28 mouse cellular contexts compared by ENCODE assay signal in the genomic region with DNA sequence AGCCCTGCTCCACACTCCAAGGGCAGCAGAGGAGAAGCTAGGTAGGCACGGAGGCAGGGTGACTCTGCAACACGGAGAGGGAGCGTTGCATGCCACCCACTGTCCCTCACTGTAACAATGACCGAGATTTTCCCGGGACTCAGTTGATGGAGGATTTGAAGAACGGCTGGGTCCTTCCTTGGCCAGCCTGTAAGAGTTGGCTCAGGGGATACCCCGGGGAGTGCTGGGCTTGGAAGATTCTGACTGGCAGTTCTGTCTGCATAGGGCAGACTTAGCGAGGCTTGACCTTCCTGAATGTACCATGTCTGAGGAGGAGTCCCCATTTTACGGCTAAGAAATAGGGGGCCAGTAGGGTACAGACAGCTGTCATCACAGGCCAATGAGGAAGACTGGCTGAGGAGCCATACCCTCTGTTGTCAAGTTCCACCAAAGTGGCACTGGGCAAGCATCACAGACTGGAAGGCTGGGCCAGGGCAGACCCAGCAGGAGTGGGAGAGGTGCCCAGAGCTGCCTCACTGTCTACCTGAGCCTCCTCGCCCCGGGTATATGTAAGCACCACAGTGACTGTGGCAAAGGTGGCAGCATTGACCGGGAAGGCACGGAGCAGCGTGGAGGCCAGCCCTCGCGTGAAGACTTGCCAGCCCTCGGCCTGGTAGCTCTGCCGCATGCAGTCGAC. TPM values are rescaled to one million over a fixed set of nuclear protein-coding genes. Genes with fewer than 3 reads are reported as not detected.
DNase-seq lines count a peak whose midpoint lies in the region; ATAC-seq and TF ChIP-seq lines count a peak whose summit lies in the region.
"Had no signal": no experiment of that assay in that cellular context is flagged by ENCODE, and none has a peak within 500 bp of the region (broad histone marks: within the 10 kb centered on the region; RNA-seq: fewer than 3 reads in every experiment).

No protein-coding gene starts in this region.

- no peaks in the 10 kb centered on the region for H3K4me1 ChIP-seq in midbrain, embryonic 14.5 days (ENCODE audit: control insufficient read depth, insufficient read depth, low read length)
- H3K4me1 ChIP-seq: embryonic facial prominence, embryonic 10.5 days; heart, embryonic 13.5 days; hindbrain, embryonic 12.5 days; limb, embryonic 10.5 days; liver, embryonic 15.5 days; midbrain, embryonic 12.5 days had no signal

- no peaks in the 10 kb centered on the region for H3K9me3 ChIP-seq in midbrain, embryonic 14.5 days (ENCODE audit: control insufficient read depth, low read length)
- H3K9me3 ChIP-seq: embryonic facial prominence, embryonic 10.5 days; heart, embryonic 13.5 days; hindbrain, embryonic 12.5 days; kidney, embryonic 15.5 days; limb, embryonic 10.5 days; liver, embryonic 15.5 days; midbrain, embryonic 12.5 days had no signal

- DNase-seq in left cerebral cortex, postnatal 4 days: peak; percentile 49
- DNase-seq in left cerebral cortex, adult 8-10 months (ENCODE audit: low spot score in 2 of 2): no peak
- DNase-seq in brain, adult 2 months (ENCODE audit: low read depth, low spot score): peak; percentile 90
- DNase-seq in cerebellum, adult 9-10 months: peak; percentile 93
- no peak for DNase-seq in layer of hippocampus, adult 2 months (ENCODE audit: low spot score in 2 of 2)
- DNase-seq in midbrain, embryonic 14.5 days: no peak
- DNase-seq: adrenal gland, postnatal 25 days; forebrain, postnatal 0 days; gastrocnemius, postnatal 25 days; heart, adult 2 months; heart, postnatal 14 days; kidney, postnatal 36 days; liver; retina, postnatal 1 day; right cerebral cortex, postnatal 25 days; spleen, adult 18-20 months had no signal

- no peaks in the 10 kb centered on the region for H3K27me3 ChIP-seq in myocyte (ENCODE audit: control insufficient read depth, insufficient read depth, insufficient read length)
- H3K27me3 ChIP-seq in midbrain, embryonic 14.5 days (ENCODE audit: control insufficient read depth, insufficient read depth, low read length): no peaks in the 10 kb centered on the region
- H3K27me3 ChIP-seq: CH12.LX; heart, embryonic 13.5 days; hindbrain, embryonic 12.5 days; kidney, embryonic 15.5 days; liver, embryonic 15.5 days; midbrain, embryonic 12.5 days had no signal

- no peaks in the 10 kb centered on the region for H3K36me3 ChIP-seq in myocyte (ENCODE audit: control insufficient read depth, insufficient read depth)
- peaks cover 20% of the 10 kb centered on the region for H3K36me3 ChIP-seq in midbrain, embryonic 14.5 days (ENCODE audit: control insufficient read depth, insufficient read depth, low read length)

- H3ac ChIP-seq in myocyte (ENCODE audit: control insufficient read depth, insufficient read length): no peak overlapping the region

- no peak overlapping the region for H3K9ac ChIP-seq in midbrain, embryonic 14.5 days (replicated peaks; ENCODE audit: low read length)
- H3K9ac ChIP-seq: forebrain, postnatal 0 days; heart, embryonic 13.5 days; hindbrain, embryonic 12.5 days; kidney, embryonic 15.5 days; liver, embryonic 15.5 days; midbrain, embryonic 12.5 days had no signal

- TF ChIP-seq POLR2A in myocyte (IDR thresholded peaks at IDR 0.05; ENCODE audit: insufficient read length, low read depth): no peak

- no peak overlapping the region for H3K27ac ChIP-seq in layer of hippocampus, adult 2 months
- no peak overlapping the region for H3K27ac ChIP-seq in midbrain, embryonic 14.5 days (replicated peaks; ENCODE audit: low read depth, low read length)
- H3K27ac ChIP-seq: embryonic facial prominence, embryonic 10.5 days; heart, adult 2 months; heart, embryonic 13.5 days; hindbrain, embryonic 12.5 days; kidney, embryonic 15.5 days; left cerebral cortex, adult 2 months; limb, embryonic 10.5 days; liver, embryonic 15.5 days; macrophage; midbrain, embryonic 12.5 days had no signal

- intact Hi-C loops in left cerebral cortex, postnatal 4 days (cut with DNase I): no loop called here

- TF ChIP-seq CTCF in layer of hippocampus, adult 2 months (conservative IDR thresholded peaks at IDR 0.05): no peak

- H3K4me3 ChIP-seq in myocyte: no peak overlapping the region
- H3K4me3 ChIP-seq in layer of hippocampus, adult 2 months: no peak overlapping the region
- no peak overlapping the region for H3K4me3 ChIP-seq in midbrain, embryonic 14.5 days (replicated peaks; ENCODE audit: low read depth, low read length)
- H3K4me3 ChIP-seq: embryonic facial prominence, embryonic 10.5 days; heart, adult 2 months; heart, embryonic 13.5 days; hindbrain, embryonic 12.5 days; kidney, embryonic 15.5 days; left cerebral cortex, adult 2 months; limb, embryonic 10.5 days; liver, embryonic 15.5 days; midbrain, embryonic 12.5 days had no signal

- no peak for ATAC-seq in midbrain, embryonic 14.5 days (ENCODE audit: low FRiP score, low TSS enrichment)
- ATAC-seq: forebrain, postnatal 0 days; intestine, postnatal 0 days had no signal

- H3K4me2 ChIP-seq in myocyte (ENCODE audit: low read depth): no peak overlapping the region
- H3K4me2 ChIP-seq in midbrain, embryonic 14.5 days (ENCODE audit: low read length): no peak overlapping the region
- H3K4me2 ChIP-seq: heart, embryonic 13.5 days; hindbrain, embryonic 12.5 days; kidney, embryonic 15.5 days; liver, embryonic 15.5 days; midbrain, embryonic 12.5 days had no signal

- no peaks in the 10 kb centered on the region for H3K79me2 ChIP-seq in myocyte (ENCODE audit: control insufficient read depth, insufficient read depth)

- WGBS in midbrain, embryonic 14.5 days: 95% methylated on average over 19 of the region's 19 CpGs

TF ChIP-seq in myocyte, 11 proteins besides CTCF, POLR2A, EP300 and RAD21:
- TF ChIP-seq POLR2AphosphoS2 (IDR thresholded peaks at IDR 0.05; ENCODE audit: insufficient read length, low read depth) (peak; percentile 22), MAX (IDR thresholded peaks at IDR 0.05; ENCODE audit: low read depth) (no peak), REST (IDR thresholded peaks at IDR 0.05; ENCODE audit: insufficient read depth, insufficient read length) (no peak)

RNA-seq across cellular contexts. Expression of a gene that starts 9.3 kb away (rescaled TPM):
- 10 to 100 TPM; 15.8 to 17.5 TPM for total RNA-seq in left cerebral cortex, postnatal 4 days (2021)
- 10 to 100 TPM; 13.7 to 15.9 (median 14.6) TPM for total RNA-seq in left cerebral cortex, adult 8-10 months (2022)
- polyA plus RNA-seq in myocyte (2012; fragmentation: generic; extraction: Trizol): 20.9 TPM
- 10 to 100 TPM; 21.7 to 23.3 TPM for total RNA-seq in layer of hippocampus, adult 2 months (2021)
- 19.9 and 20.0 TPM in 2 replicates for polyA plus RNA-seq in midbrain, embryonic 14.5 days (2014; fragmentation: Nextera tagmentation; extraction: Ambion mirVana)

RNA-seq across cellular contexts. Expression of a gene that starts 9.4 kb away (rescaled TPM):
- total RNA-seq in left cerebral cortex, postnatal 4 days (2021): 10 to 100 TPM; 12.4 to 13.3 TPM
- 10 to 100 TPM in 2 of 4 experiments, 1 to 10 TPM in 2; 9.4 to 11.4 (median 10.4) TPM for total RNA-seq in left cerebral cortex, adult 8-10 months (2022)
- 3.6 TPM for polyA plus RNA-seq in myocyte (2012; fragmentation: generic; extraction: Trizol)
- 1 to 10 TPM; 9.2 to 9.6 TPM for total RNA-seq in layer of hippocampus, adult 2 months (2021)
- polyA plus RNA-seq in midbrain, embryonic 14.5 days (2014; fragmentation: Nextera tagmentation; extraction: Ambion mirVana): 10.9 and 11.1 TPM in 2 replicates

RNA-seq across cellular contexts. Expression of a gene that starts 33.6 kb away (rescaled TPM):
- 10 to 100 TPM; 53.1 to 55.5 TPM for total RNA-seq in left cerebral cortex, postnatal 4 days (2021)
- 10 to 100 TPM; 44.9 to 46.7 (median 46.1) TPM for total RNA-seq in left cerebral cortex, adult 8-10 months (2022)
- 15.3 TPM for polyA plus RNA-seq in myocyte (2012; fragmentation: generic; extraction: Trizol)
- 10 to 100 TPM; 45.0 to 53.7 TPM for total RNA-seq in layer of hippocampus, adult 2 months (2021)
- polyA plus RNA-seq in midbrain, embryonic 14.5 days (2014; fragmentation: Nextera tagmentation; extraction: Ambion mirVana): 15.1 and 16.6 TPM in 2 replicates

Comparison
In these comparisons a context has a peak if more than half of its experiments do, and no peak if none do; other contexts are left out.
1. DNase-seq: peak in left cerebral cortex, postnatal 4 days (single experiment), brain, adult 2 months (single experiment) and cerebellum, adult 9-10 months (single experiment); none in left cerebral cortex, adult 8-10 months (0 of 2), layer of hippocampus, adult 2 months (0 of 2) and midbrain, embryonic 14.5 days (single experiment).